Mouse (Mus musculus) liver, embryonic 11.5 days (tissue): ENCODE data around the gene C2cd4d. TPM values are rescaled to one million over a fixed set of nuclear protein-coding genes. Genes with fewer than 3 reads are reported as not detected.
A peak's percentile ranks its signal among the peaks of the same experiment; 100 is the strongest.

Source experiments
- ATAC-seq: fragments of 200-750 bp; cut with Nextera tagmentation; replicated peaks from 2 replicates; pipeline ENCODE4 v1.8.0; 2017; ENCODE audit warnings: moderate number of reproducible peaks, mild to moderate bottlenecking, moderate TSS enrichment, moderate library complexity; ENCODE audit not compliant: low FRiP score
- DNase-seq: peaks from one replicate; pipeline ENCODE4 v3.0.0-alpha.2; 2017; ENCODE audit warnings: low spot score
- H3K27ac ChIP-seq: fragments of 300-500 bp; sonication (generic); 2 replicates; pipeline ENCODE4 v1.5.1; 2014; ENCODE audit warnings: mild to moderate bottlenecking, low read depth, low read length, control low read depth
- H3K27me3 ChIP-seq: fragments of 300-500 bp; sonication (generic); replicated peaks from 2 replicates; pipeline ENCODE4 v1.6.1; 2014; ENCODE audit warnings: low read length, mixed read lengths; ENCODE audit not compliant: control insufficient read depth, insufficient read depth
- H3K36me3 ChIP-seq: fragments of 300-500 bp; sonication (generic); 2 replicates; pipeline ENCODE4 v1.6.1; 2014; ENCODE audit warnings: mild to moderate bottlenecking, low read length, moderate library complexity, mixed read lengths; ENCODE audit not compliant: control insufficient read depth, insufficient read depth
- H3K4me1 ChIP-seq: fragments of 300-500 bp; sonication (generic); replicated peaks from 2 replicates; pipeline ENCODE4 v1.6.1; 2014; ENCODE audit warnings: low read length, mixed read lengths; ENCODE audit not compliant: control insufficient read depth, insufficient read depth
- H3K4me2 ChIP-seq: fragments of 300-500 bp; sonication (generic); 2 replicates; pipeline ENCODE4 v1.6.1; 2014; ENCODE audit warnings: mild to moderate bottlenecking, control low read depth, moderate library complexity
- H3K4me3 ChIP-seq: fragments of 300-500 bp; sonication (generic); 2 replicates; pipeline ENCODE4 v1.5.1; 2014; ENCODE audit warnings: low read depth, low read length, control low read depth
- H3K9ac ChIP-seq: fragments of 300-500 bp; sonication (generic); 2 replicates; pipeline ENCODE4 v1.6.1; 2014; ENCODE audit warnings: low read depth, low read length, control low read depth
- H3K9me3 ChIP-seq: fragments of 300-500 bp; sonication (generic); 2 replicates; pipeline ENCODE4 v1.6.1; 2016; ENCODE audit warnings: low read length, inconsistent platforms, mixed read lengths; ENCODE audit not compliant: control insufficient read depth
- WGBS: fragments of 180-500 bp; shearing (Covaris S2); extraction: QIAGEN DNeasy Blood & Tissue Kit; methylation state at CpG from one replicate; pipeline ENCODE4 v1.1.7; 2014; 5-methylcytosine and 5-hydroxymethylcytosine counted together
- polyA plus RNA-seq: library from polyadenylated mRNA; unstranded; fragments of >200 nt; fragmentation: Nextera tagmentation; extraction: Ambion mirVana; gene quantifications from 2 replicates; pipeline ENCODE4 v1.2.1, GENCODE M21; 2014

C2cd4d gene
- polyA plus RNA-seq, 1 experiment from 2014 or later = not detected

DNA sequence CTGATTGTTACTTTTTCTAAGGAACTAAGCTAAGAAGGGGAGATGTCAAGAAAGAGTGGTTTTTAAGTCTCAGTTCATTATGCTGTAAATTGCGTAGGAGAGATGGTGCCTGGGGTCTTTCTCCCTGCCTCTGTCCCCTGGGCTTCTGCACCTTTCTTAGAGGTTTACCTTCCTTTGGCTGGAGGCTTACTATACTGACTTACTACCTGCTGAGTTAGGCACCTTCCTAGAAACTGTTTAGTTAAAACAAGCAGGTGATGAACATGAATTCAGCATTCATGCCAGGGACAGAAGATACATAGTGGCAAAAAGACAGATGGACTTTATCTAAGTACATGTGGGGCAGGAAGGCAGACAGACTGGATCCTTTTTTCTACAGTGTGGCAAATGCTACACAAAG, 34.1 kb downstream of the C2cd4d start:
- Histone ChIP-seq H3K4me2 (no peak overlapping the region), H3K36me3 (no peaks in the 10 kb centered on the region), H3K27ac (no peak overlapping the region), H3K9ac (no peak overlapping the region), H3K4me3 (no peak overlapping the region), H3K27me3 (peaks cover 43% of the 10 kb centered on the region), H3K9me3 (no peaks in the 10 kb centered on the region), H3K4me1 (no peaks in the 10 kb centered on the region)
- DNase-seq (no peak), ATAC-seq (no peak)
- 54% methylated on average over 1 of the region's 1 CpGs for WGBS

DNA sequence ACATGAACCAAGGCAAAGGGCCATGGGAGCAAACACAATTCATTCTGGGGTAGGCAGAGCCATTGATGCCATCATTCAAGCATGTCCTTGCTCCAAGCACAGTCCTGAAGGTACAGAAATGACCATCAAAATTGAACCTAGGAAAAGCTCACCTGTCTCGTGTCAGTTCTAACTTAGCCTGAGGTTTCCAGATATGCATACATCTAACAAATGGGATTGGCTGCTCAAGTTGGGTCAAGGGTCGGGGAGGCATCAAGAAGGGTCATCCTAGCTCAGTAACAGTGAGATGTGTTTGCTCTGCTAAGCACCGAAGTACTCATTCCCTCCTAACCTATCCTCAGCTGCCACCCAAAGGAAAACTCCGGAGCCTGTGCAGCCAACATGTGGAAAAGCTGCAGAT, 34.6 kb downstream of the C2cd4d start:
- WGBS = 73% methylated on average over 4 of the region's 4 CpGs
- no peaks in the 10 kb centered on the region for H3K9me3 ChIP-seq
- DNase-seq = no peak

DNA sequence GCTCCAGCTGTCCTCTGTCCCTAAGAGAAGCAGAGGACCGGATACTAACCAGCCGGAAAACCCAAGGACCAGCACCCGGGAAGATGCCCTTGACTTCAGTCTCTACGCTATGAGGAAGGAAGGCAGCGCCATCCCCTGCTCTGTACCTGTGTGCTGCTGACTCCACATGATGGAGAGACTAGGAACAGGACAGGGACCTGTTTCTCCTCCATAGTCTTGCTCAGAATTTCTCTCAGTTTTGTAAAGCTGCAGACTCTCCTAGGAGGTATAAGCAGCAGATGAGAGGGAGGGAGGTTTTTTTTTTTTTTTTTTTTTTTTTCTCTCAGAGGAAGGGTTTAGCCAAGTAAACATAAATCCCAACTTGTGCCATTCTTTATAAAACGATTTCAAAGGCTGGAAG, 36.0 kb downstream of the C2cd4d start, which contains the start of gene Lingo4:
Gene Lingo4, plus strand, starts transcription at position 301 of the 400 bp plus-strand sequence.
- no peaks in the 10 kb centered on the region for H3K9me3 ChIP-seq
- WGBS = 65% methylated on average over 6 of the region's 6 CpGs
- DNase-seq (no peak), ATAC-seq (no peak)
- no peak within 1 kb of the TSS for H3K4me3 ChIP-seq
- peaks cover 46% of the 10 kb centered on the region for H3K27me3 ChIP-seq
- peak within 1 kb of the TSS; percentile 42 for H3K4me2 ChIP-seq
- H3K9ac ChIP-seq = no peak within 1 kb of the TSS
- H3K27ac ChIP-seq = no peak within 1 kb of the TSS
- no peaks in the 10 kb centered on the region for H3K36me3 ChIP-seq
- no peaks in the 10 kb centered on the region for H3K4me1 ChIP-seq

More for the DNA sequence above, 34.6 kb downstream of the C2cd4d start:
- Histone ChIP-seq H3K9ac (no peak overlapping the region), H3K4me3 (no peak overlapping the region), H3K4me2 (no peak overlapping the region), H3K4me1 (no peaks in the 10 kb centered on the region), H3K27ac (no peak overlapping the region), H3K36me3 (no peaks in the 10 kb centered on the region), H3K27me3 (peaks cover 43% of the 10 kb centered on the region)
- ATAC-seq = no peak

DNA sequence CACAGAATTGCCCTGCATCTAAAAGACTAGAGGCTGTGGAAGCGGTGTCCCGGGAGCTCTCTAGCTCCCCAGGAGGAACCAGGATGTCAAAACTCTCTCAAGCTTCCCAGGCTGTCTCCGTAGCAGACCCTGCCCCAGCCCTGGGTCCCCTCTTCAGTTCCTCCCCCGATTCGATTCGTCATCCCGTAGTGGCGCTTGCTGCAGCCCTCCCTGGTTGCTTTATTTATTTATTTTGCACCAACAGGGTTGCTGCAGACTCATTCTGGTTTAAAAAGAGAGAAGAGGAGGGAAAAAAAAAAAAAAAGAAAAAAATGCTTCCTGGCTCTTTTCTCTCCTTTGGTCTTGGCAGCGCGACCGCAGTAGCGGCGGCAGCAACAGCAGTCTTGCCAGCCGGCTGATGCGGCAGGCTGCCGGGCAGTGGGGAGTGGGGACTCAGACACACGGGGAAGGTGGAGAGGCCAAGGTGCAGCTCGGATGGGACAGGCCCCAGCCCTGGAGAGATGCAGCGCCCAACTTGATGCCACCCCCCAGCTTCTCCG, 36.8 kb downstream of the C2cd4d start:
- no peak for ATAC-seq
- peak overlapping the region; percentile 42 for H3K4me2 ChIP-seq

DNA sequence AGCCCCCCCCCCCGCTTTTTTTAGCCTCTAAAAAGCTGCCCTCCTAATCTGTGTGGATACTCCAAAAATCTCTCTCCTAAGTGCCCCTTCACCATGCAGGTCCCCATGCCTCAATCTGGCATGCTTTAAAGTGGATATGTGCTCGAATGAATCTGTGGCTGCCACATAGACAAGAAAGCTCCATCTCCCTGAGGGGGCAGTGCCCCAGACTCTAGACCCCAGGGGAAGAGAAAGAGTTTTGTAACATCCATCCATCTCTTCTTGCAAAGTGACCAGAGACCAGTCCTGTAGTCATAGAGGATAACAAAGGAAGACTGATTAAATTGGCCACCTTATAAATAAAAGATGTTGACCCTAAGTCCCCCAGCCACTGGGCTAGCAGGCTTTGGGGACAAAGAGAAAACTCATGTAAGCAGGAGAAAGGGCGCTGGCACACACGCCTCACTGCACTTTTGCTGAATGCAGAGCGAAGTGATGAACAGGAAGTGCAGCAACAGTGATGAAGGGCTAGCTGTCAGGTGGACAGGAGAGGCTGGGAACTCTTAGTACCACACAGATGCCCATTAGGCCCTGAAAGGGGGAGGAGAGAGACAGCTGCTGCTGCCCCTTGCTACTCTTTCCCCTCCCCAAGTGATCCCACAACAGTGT, 37.5 kb downstream of the C2cd4d start:
- H3K36me3 ChIP-seq = no peaks in the 10 kb centered on the region

More for the DNA sequence above, 36.8 kb downstream of the C2cd4d start:
- Histone ChIP-seq H3K9ac (no peak overlapping the region), H3K4me3 (no peak overlapping the region), H3K4me1 (no peaks in the 10 kb centered on the region), H3K9me3 (no peaks in the 10 kb centered on the region), H3K27ac (no peak overlapping the region), H3K36me3 (no peaks in the 10 kb centered on the region), H3K27me3 (peaks cover 49% of the 10 kb centered on the region)
- peak; percentile 30 for DNase-seq
- WGBS = 4% methylated on average over 20 of the region's 20 CpGs

DNA sequence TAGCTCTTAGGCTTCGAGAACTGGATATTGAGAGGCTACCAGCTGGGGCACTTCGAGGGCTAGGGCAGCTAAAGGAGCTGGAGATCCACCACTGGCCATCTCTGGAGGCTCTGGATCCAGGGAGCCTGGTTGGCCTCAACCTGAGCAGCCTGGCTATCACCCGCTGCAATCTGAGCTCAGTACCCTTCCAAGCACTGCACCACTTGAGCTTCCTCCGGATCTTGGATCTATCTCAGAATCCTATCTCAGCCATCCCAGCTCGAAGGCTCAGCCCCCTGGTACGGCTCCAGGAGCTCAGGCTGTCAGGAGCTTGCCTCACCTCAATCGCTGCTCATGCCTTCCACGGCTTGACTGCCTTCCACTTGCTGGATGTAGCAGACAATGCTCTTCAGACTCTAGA, 40.2 kb downstream of the C2cd4d start:
- no peak for DNase-seq
- no peaks in the 10 kb centered on the region for H3K9me3 ChIP-seq
- no peaks in the 10 kb centered on the region for H3K4me1 ChIP-seq
- no peak overlapping the region for H3K27ac ChIP-seq
- no peak for ATAC-seq
- H3K4me2 ChIP-seq = no peak overlapping the region
- H3K9ac ChIP-seq = no peak overlapping the region
- H3K36me3 ChIP-seq = no peaks in the 10 kb centered on the region
- H3K27me3 ChIP-seq = peaks cover 57% of the 10 kb centered on the region
- H3K4me3 ChIP-seq = no peak overlapping the region
- 44% methylated on average over 8 of the region's 8 CpGs for WGBS

More for the DNA sequence above, 37.5 kb downstream of the C2cd4d start:
- no peaks in the 10 kb centered on the region for H3K4me1 ChIP-seq
- H3K4me2 ChIP-seq = no peak overlapping the region
- DNase-seq (peak; percentile 20), ATAC-seq (no peak)
- H3K9me3 ChIP-seq = no peaks in the 10 kb centered on the region
- H3K4me3 ChIP-seq = no peak overlapping the region
- 40% methylated on average over 5 of the region's 5 CpGs for WGBS
- peaks cover 55% of the 10 kb centered on the region for H3K27me3 ChIP-seq
- H3K27ac ChIP-seq = no peak overlapping the region
- H3K9ac ChIP-seq = no peak overlapping the region

DNA sequence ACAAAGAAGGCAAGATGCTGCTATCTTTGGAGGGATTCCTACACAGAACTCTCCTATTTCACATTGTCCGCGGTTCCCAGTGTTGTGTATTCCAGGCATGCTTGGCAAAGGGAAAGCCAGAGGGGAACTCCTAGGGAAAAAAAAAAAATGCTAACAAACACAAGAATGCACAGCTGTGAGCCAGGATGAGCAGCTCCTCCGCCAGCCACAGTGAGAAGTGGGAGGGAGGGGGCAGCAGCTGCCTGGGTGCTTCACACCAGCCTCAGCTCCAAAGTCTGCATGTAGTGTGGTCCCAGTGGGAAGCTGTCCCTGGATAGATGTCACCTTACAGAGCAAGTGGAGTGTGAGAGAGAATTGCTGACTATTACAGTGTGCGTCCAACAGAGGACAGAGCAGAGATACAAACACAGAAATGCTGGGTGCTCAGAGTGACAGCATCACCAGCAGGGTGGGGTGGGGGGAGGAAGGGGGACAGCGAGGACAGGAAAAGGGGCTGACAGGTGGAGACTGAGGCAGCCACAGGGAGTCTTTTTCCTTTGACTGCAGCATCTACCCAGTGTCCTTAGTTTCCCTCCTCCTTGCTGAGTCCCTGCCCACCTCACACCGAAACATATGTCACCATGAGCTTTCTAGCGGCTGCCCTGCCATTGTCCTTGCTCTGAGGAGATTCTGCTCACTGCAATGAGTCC, 42.3 kb downstream of the C2cd4d start:
- Histone ChIP-seq H3K9me3 (no peaks in the 10 kb centered on the region), H3K4me3 (no peak overlapping the region), H3K27me3 (peaks cover 36% of the 10 kb centered on the region), H3K27ac (no peak overlapping the region), H3K4me2 (no peak overlapping the region), H3K36me3 (no peaks in the 10 kb centered on the region), H3K4me1 (no peaks in the 10 kb centered on the region), H3K9ac (no peak overlapping the region)
- DNase-seq (peak; percentile 26), ATAC-seq (no peak)
- 27% methylated on average over 7 of the region's 7 CpGs for WGBS

DNA sequence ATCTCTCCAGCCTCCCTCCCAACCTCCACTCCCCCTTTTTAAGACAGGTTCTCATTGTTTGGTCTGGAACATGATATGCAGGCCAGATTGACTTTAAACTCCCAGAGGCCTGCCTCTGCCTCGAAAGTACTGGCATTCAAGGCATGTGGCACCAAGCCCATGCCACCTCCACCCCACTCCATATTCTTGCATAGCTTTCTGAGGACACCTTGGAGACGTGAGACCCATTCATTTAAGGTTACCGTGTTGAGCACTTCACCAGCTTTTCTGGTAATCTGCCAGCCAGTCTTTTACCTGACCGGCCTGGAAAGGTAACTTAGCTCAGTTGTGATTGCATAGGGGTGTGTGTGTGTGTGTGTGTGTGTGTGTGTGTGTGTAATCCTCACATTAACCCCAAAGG, 43.3 kb downstream of the C2cd4d start:
- no peak overlapping the region for H3K4me3 ChIP-seq
- no peak for ATAC-seq
- peaks cover 26% of the 10 kb centered on the region for H3K27me3 ChIP-seq
- no peaks in the 10 kb centered on the region for H3K9me3 ChIP-seq
- H3K4me1 ChIP-seq = no peaks in the 10 kb centered on the region
- no peak overlapping the region for H3K27ac ChIP-seq
- H3K9ac ChIP-seq = no peak overlapping the region
- DNase-seq = peak; percentile 3
- 66% methylated on average over 4 of the region's 4 CpGs for WGBS
- no peaks in the 10 kb centered on the region for H3K36me3 ChIP-seq
- no peak overlapping the region for H3K4me2 ChIP-seq
